Comparison of ENCODE assay signal across 8 mouse cellular contexts in genomic region chr8:64946441-64946819, GRCm38 (mm10). TPM values are rescaled to one million over a fixed set of nuclear protein-coding genes. Genes with fewer than 3 reads are reported as not detected.
DNase-seq lines count a peak whose midpoint lies in the region; ATAC-seq and TF ChIP-seq lines count a peak whose summit lies in the region.
"Had no signal": no experiment of that assay in that cellular context is flagged by ENCODE, and none has a peak within 500 bp of the region (broad histone marks: within the 10 kb centered on the region; RNA-seq: fewer than 3 reads in every experiment).

No protein-coding gene starts in this region.

- no peaks in the 10 kb centered on the region; the same call in none of the 2 replicates for H3K4me1 ChIP-seq in spleen, adult 2 months (ENCODE audit: control insufficient read depth, insufficient read depth, insufficient read length)
- H3K4me1 ChIP-seq in embryonic facial prominence, embryonic 14.5 days (ENCODE audit: control insufficient read depth, insufficient read depth, low read length), result no peaks in the 10 kb centered on the region
- H3K4me1 ChIP-seq in stomach, embryonic 14.5 days (ENCODE audit: control insufficient read depth, insufficient read depth, low read length), result no peaks in the 10 kb centered on the region

- no peaks in the 10 kb centered on the region for H3K9me3 ChIP-seq in embryonic facial prominence, embryonic 14.5 days (ENCODE audit: control insufficient read depth, low read length)
- no peaks in the 10 kb centered on the region for H3K9me3 ChIP-seq in stomach, embryonic 14.5 days (ENCODE audit: control insufficient read depth, low read depth, low read length)

- no peak overlapping the region for H3K9ac ChIP-seq in embryonic facial prominence, embryonic 14.5 days (ENCODE audit: low read depth, low read length)
- H3K9ac ChIP-seq in stomach, embryonic 14.5 days (replicated peaks; ENCODE audit: low read depth, low read length), result no peak overlapping the region

- peak overlapping the region; percentile 87 for H3K27ac ChIP-seq in spleen, adult 2 months (ENCODE audit: insufficient read depth, low read length)
- H3K27ac ChIP-seq in embryonic facial prominence, embryonic 14.5 days (replicated peaks; ENCODE audit: low read depth, low read length), result no peak overlapping the region
- no peak overlapping the region for H3K27ac ChIP-seq in stomach, embryonic 14.5 days (ENCODE audit: low read length)

- TF ChIP-seq POLR2A in spleen, adult 2 months (IDR thresholded peaks at IDR 0.05; ENCODE audit: low read depth, low read length), result no peak; the same call in 1 of the 2 replicates

- WGBS in spleen, adult 2 months, result under 1% methylated on average over 8 of the region's 8 CpGs
- 48% methylated on average over 8 of the region's 8 CpGs for WGBS in embryonic facial prominence, embryonic 14.5 days
- 8% methylated on average over 8 of the region's 8 CpGs for WGBS in large intestine, adult 2 months
- 58% methylated on average over 8 of the region's 8 CpGs for WGBS in stomach, embryonic 14.5 days

- peak overlapping the region; percentile 55 for H3K4me3 ChIP-seq in spleen, adult 2 months (ENCODE audit: extremely low read depth, insufficient read depth, insufficient read length)
- peak overlapping the region; percentile 88 for H3K4me3 ChIP-seq in embryonic facial prominence, embryonic 14.5 days (ENCODE audit: low read depth, low read length)
- peak overlapping the region; percentile 59; the same call in 1 of the 2 replicates for H3K4me3 ChIP-seq in stomach, embryonic 14.5 days (ENCODE audit: low read depth, low read length)

- no peaks in the 10 kb centered on the region for H3K27me3 ChIP-seq in spleen, adult 2 months (ENCODE audit: control insufficient read depth, insufficient read depth, low read length)
- H3K27me3 ChIP-seq in embryonic facial prominence, embryonic 14.5 days (replicated peaks; ENCODE audit: control insufficient read depth, insufficient read depth, low read length), result peaks cover 15% of the 10 kb centered on the region; the same call in 1 of the 2 replicates
- no peaks in the 10 kb centered on the region for H3K27me3 ChIP-seq in stomach, embryonic 14.5 days (ENCODE audit: control insufficient read depth, insufficient read depth, low read length)

- no peak for TF ChIP-seq CTCF in spleen, adult 2 months (IDR thresholded peaks at IDR 0.05; ENCODE audit: extremely low read depth, insufficient read depth, insufficient read length, insufficient replicate concordance)

- peak overlapping the region; percentile 63 for H3K4me2 ChIP-seq in embryonic facial prominence, embryonic 14.5 days (ENCODE audit: low read depth, low read length)
- peak overlapping the region; percentile 57 for H3K4me2 ChIP-seq in stomach, embryonic 14.5 days (replicated peaks; ENCODE audit: low read depth, low read length)

- no peak for ATAC-seq in embryonic facial prominence, embryonic 14.5 days (ENCODE audit: low read depth)
- no peak for ATAC-seq in stomach, embryonic 14.5 days (ENCODE audit: insufficient number of reproducible peaks, insufficient read depth, low FRiP score, low read depth)

- H3K36me3 ChIP-seq in spleen, adult 2 months (ENCODE audit: control insufficient read depth, insufficient read depth, low read length), result no peaks in the 10 kb centered on the region
- no peaks in the 10 kb centered on the region for H3K36me3 ChIP-seq in embryonic facial prominence, embryonic 14.5 days (ENCODE audit: control insufficient read depth, insufficient read depth, low read length)
- no peaks in the 10 kb centered on the region for H3K36me3 ChIP-seq in stomach, embryonic 14.5 days (ENCODE audit: control insufficient read depth, insufficient read depth, low read length)

- peak; percentile 22 to 33 for DNase-seq in spleen, adult 2 months (ENCODE audit: low read depth in 1 of 2, low spot score in 2 of 2)
- DNase-seq in spleen, postnatal 4 days (ENCODE audit: low spot score in 2 of 2), result no peak
- DNase-seq in embryonic facial prominence, embryonic 14.5 days (ENCODE audit: low spot score), result no peak
- DNase-seq in large intestine, adult 2 months (ENCODE audit: low read depth, low spot score), result peak; percentile 14
- no peak for DNase-seq in ovary, postnatal 14 days (ENCODE audit: low spot score)
- no peak for DNase-seq in ovary, postnatal 36 days (ENCODE audit: low spot score)

RNA-seq across cellular contexts. Expression of gene Tmem192, which starts 0.6 kb away (rescaled TPM):
- 40.0 and 51.9 TPM in 2 replicates for polyA plus RNA-seq in spleen, adult 2 months (2012; rRNA removed)
- polyA plus RNA-seq in embryonic facial prominence, embryonic 14.5 days (2014; fragmentation: Nextera tagmentation; extraction: Ambion mirVana), result 23.2 and 25.5 TPM in 2 replicates
- 30.1 and 35.5 TPM in 2 replicates for polyA plus RNA-seq in large intestine, adult 2 months (2012; rRNA removed)
- 29.1 and 31.9 TPM in 2 replicates for polyA plus RNA-seq in stomach, embryonic 14.5 days (2014; fragmentation: Nextera tagmentation; extraction: Ambion mirVana)

RNA-seq across cellular contexts. Expression of gene Trim75, which starts 41.2 kb away (rescaled TPM):
- not detected in 2 replicates for polyA plus RNA-seq in spleen, adult 2 months (2012; rRNA removed)
- polyA plus RNA-seq in embryonic facial prominence, embryonic 14.5 days (2014; fragmentation: Nextera tagmentation; extraction: Ambion mirVana), result not detected in 2 replicates
- polyA plus RNA-seq in large intestine, adult 2 months (2012; rRNA removed), result not detected in 2 replicates
- not detected in 2 replicates for polyA plus RNA-seq in stomach, embryonic 14.5 days (2014; fragmentation: Nextera tagmentation; extraction: Ambion mirVana)
- polyA plus RNA-seq: gonadal fat pad, adult 2 months had no signal

Comparison
In these comparisons a context has a peak if more than half of its experiments do, and no peak if none do; other contexts are left out.
1. DNase-seq: peak in spleen, adult 2 months (2 of 2) and large intestine, adult 2 months (single experiment); none in spleen, postnatal 4 days (0 of 2), embryonic facial prominence, embryonic 14.5 days (single experiment), ovary, postnatal 14 days (single experiment) and ovary, postnatal 36 days (single experiment).
2. Peak in every context shown above with its lines, with median percentiles within 50 percentile points of each other: H3K4me3 ChIP-seq.